In genomic region chr1:127869276-127869675, GRCm38 (mm10) we compare ENCODE assay signal across 8 mouse cellular contexts. TPM values are rescaled to one million over a fixed set of nuclear protein-coding genes. Genes with fewer than 3 reads are reported as not detected.
A peak's percentile ranks its signal among the peaks of the same experiment; 100 is the strongest.
DNase-seq lines count a peak whose midpoint lies in the region; ATAC-seq and TF ChIP-seq lines count a peak whose summit lies in the region.

No protein-coding gene starts in this region.

- TF ChIP-seq POLR2A in cortical plate, adult 2 months (IDR thresholded peaks at IDR 0.05; ENCODE audit: extremely low read depth, insufficient read depth, low read length): no peak

- peak overlapping the region; percentile 94 for H3K27ac ChIP-seq in left cerebral cortex, adult 2 months
- 0 out of 2 replicates have a peak overlapping the region, but pooled peaks have one; percentile 17 for H3K27ac ChIP-seq in cortical plate, adult 2 months (ENCODE audit: insufficient read depth, low read length)
- peak overlapping the region; percentile 81 for H3K27ac ChIP-seq in intestine, embryonic 14.5 days (ENCODE audit: low read depth)
- H3K27ac ChIP-seq in neural tube, embryonic 12.5 days: no peak overlapping the region

- peak overlapping the region; percentile 67 for H3K9ac ChIP-seq in intestine, embryonic 14.5 days (ENCODE audit: low read length)
- H3K9ac ChIP-seq in neural tube, embryonic 12.5 days: peak overlapping the region; percentile 64; the same call in 1 of the 2 replicates

- H3K36me3 ChIP-seq in intestine, embryonic 14.5 days (ENCODE audit: control insufficient read depth, insufficient read depth, low read length): peaks cover 13% of the 10 kb centered on the region; the same call in 1 of the 2 replicates
- peaks cover 6% of the 10 kb centered on the region for H3K36me3 ChIP-seq in neural tube, embryonic 12.5 days

- intact Hi-C loops in left cerebral cortex, adult 2 months (cut with DNase I): loop anchor here (5.0 kb wide), 1 partner anchor 97 kb away; the partner anchor contains the start of gene Ccnt2

- no peak for TF ChIP-seq CTCF in left cerebral cortex, adult 2 months (IDR thresholded peaks at IDR 0.05)
- no peak for TF ChIP-seq CTCF in cortical plate, adult 2 months (IDR thresholded peaks at IDR 0.05; ENCODE audit: extremely low read depth, insufficient read depth, low read length)

- peak overlapping the region; percentile 75 for H3K4me2 ChIP-seq in intestine, embryonic 14.5 days (ENCODE audit: low read length)
- peak overlapping the region; percentile 58 for H3K4me2 ChIP-seq in neural tube, embryonic 12.5 days (replicated peaks)

- no peak for ATAC-seq in intestine, embryonic 14.5 days (replicated peaks; ENCODE audit: low FRiP score, low TSS enrichment, low read depth)
- no peak for ATAC-seq in neural tube, embryonic 12.5 days (ENCODE audit: low FRiP score, low read depth)

- no peaks in the 10 kb centered on the region for H3K9me3 ChIP-seq in intestine, embryonic 14.5 days (ENCODE audit: control insufficient read depth, low read length)
- no peaks in the 10 kb centered on the region for H3K9me3 ChIP-seq in neural tube, embryonic 12.5 days

- no peaks in the 10 kb centered on the region for H3K27me3 ChIP-seq in intestine, embryonic 14.5 days (replicated peaks; ENCODE audit: control insufficient read depth, insufficient read depth, low read length)
- no peaks in the 10 kb centered on the region for H3K27me3 ChIP-seq in neural tube, embryonic 12.5 days (replicated peaks)

- H3K4me3 ChIP-seq in left cerebral cortex, adult 2 months: peak overlapping the region; percentile 73
- H3K4me3 ChIP-seq in cortical plate, adult 2 months (ENCODE audit: insufficient read depth, low read length): peak overlapping the region; percentile 76
- peak overlapping the region; percentile 83 for H3K4me3 ChIP-seq in intestine, embryonic 14.5 days (ENCODE audit: low read depth, low read length)
- H3K4me3 ChIP-seq in neural tube, embryonic 12.5 days: peak overlapping the region; percentile 74

- no peak for DNase-seq in left cerebral cortex, adult 2 months (ENCODE audit: extremely low spot score in 1 of 2, low spot score in 2 of 2)
- DNase-seq in left cerebral cortex, adult 9 months (ENCODE audit: low spot score in 2 of 2): no peak
- no peak for DNase-seq in intestine, embryonic 14.5 days (ENCODE audit: low spot score)
- DNase-seq in ovary, adult 18-20 months (ENCODE audit: low spot score): no peak
- no peak for DNase-seq in Muller cell, postnatal 12 days (ENCODE audit: inconsistent ontology term)
- DNase-seq in left cerebral cortex, adult 11 months (ENCODE audit: low spot score): no peak

- WGBS in intestine, embryonic 14.5 days: 20% methylated on average over 8 of the region's 8 CpGs
- WGBS in neural tube, embryonic 12.5 days: 49% methylated on average over 8 of the region's 8 CpGs

- H3K4me1 ChIP-seq in cortical plate, adult 2 months (ENCODE audit: control insufficient read depth, insufficient read depth, low read length): peaks cover 6% of the 10 kb centered on the region; the same call in 1 of the 2 replicates
- H3K4me1 ChIP-seq in intestine, embryonic 14.5 days (replicated peaks; ENCODE audit: control insufficient read depth, insufficient read depth, low read length): peaks cover 5% of the 10 kb centered on the region; the same call in 1 of the 2 replicates
- H3K4me1 ChIP-seq in neural tube, embryonic 12.5 days: peaks cover 4% of the 10 kb centered on the region; the same call in 1 of the 2 replicates

RNA-seq across cellular contexts. Expression of gene Rab3gap1, which starts 0.7 kb away (rescaled TPM):
- total RNA-seq in left cerebral cortex, adult 2 months (2021): 10 to 100 TPM; 75.8 to 83.6 TPM
- 40.9 and 41.1 TPM in 2 replicates for polyA plus RNA-seq in cortical plate, adult 2 months (2012; rRNA removed)
- 22.8 and 25.3 TPM in 2 replicates for polyA plus RNA-seq in intestine, embryonic 14.5 days (2014; fragmentation: Nextera tagmentation; extraction: Ambion mirVana)
- polyA plus RNA-seq in neural tube, embryonic 12.5 days (2016; fragmentation: Nextera tagmentation; extraction: Ambion mirVana): 18.5 and 20.2 TPM in 2 replicates

RNA-seq across cellular contexts. Expression of gene Map3k19, which starts 14.4 kb away (rescaled TPM):
- 10 to 100 TPM in 1 of 2 experiments, 1 to 10 TPM in 1; 7.7 to 10.2 TPM for total RNA-seq in left cerebral cortex, adult 2 months (2021)
- 2.0 and 2.4 TPM in 2 replicates for polyA plus RNA-seq in cortical plate, adult 2 months (2012; rRNA removed)
- not detected in 2 replicates for polyA plus RNA-seq in intestine, embryonic 14.5 days (2014; fragmentation: Nextera tagmentation; extraction: Ambion mirVana)
- 0.05 TPM in 1 of 2 replicates, not detected in the other for polyA plus RNA-seq in neural tube, embryonic 12.5 days (2016; fragmentation: Nextera tagmentation; extraction: Ambion mirVana)
